Mouse (Mus musculus): ENCODE measurements around the gene P2ry12. TPM values are rescaled to one million over a fixed set of nuclear protein-coding genes. Genes with fewer than 3 reads are reported as not detected.

The P2ry12 gene
- total and polyA plus RNA-seq, 3 experiments, result 1.6 to 2.7 (median 1.9) TPM

- no peak for DNase-seq
Measured at GRCm38 (mm10) chr3:59230912-59231311, 31.8 kb downstream of the P2ry12 start.

DNA sequence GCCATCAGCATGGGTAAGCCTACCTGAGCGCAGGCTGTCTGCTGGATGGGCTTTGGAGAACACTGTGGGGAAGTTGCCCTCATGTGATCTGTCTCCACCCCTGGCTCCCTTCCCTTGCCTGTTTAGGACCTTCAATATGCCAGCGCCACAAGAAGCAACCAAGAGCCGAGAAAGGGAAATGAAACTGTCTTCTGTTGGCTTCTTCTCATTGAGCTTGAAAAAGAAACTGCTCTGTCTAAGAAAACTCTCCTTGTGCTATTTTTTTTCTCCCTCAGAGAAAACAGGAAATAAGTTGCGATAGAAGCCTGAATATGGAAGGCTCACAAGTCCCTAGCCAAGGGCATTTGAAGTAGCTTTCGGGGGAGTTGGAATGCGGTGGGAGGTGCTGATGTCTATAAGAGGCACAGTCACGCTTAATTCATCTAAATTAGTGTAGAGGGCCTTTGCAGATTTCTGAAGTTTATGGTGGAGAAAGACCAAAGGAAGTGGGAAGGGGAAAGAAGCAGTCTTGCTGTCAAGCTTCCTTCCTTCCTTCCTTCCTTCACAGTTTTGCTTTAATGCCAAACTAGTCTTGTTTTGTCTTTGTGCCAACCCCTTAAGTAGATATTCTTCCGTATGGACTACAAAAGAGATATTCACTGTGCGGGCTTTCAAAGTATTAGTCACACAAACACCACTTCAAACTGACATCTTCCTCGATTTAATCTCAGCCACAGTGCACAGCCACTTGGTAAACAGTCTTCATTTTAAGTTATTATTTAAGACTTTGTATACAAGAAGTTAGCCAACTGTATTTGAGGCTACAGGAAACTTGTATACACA lies 33.7 kb downstream of the P2ry12 start:
- peak; percentile 20 for DNase-seq

GRCm38 (mm10) chr3:59227696-59228095 lies 35.0 kb downstream of the P2ry12 start:
- no peak for DNase-seq

GRCm38 (mm10) chr3:59225411-59225810 lies 37.3 kb downstream of the P2ry12 start:
- DNase-seq, result no peak

DNA sequence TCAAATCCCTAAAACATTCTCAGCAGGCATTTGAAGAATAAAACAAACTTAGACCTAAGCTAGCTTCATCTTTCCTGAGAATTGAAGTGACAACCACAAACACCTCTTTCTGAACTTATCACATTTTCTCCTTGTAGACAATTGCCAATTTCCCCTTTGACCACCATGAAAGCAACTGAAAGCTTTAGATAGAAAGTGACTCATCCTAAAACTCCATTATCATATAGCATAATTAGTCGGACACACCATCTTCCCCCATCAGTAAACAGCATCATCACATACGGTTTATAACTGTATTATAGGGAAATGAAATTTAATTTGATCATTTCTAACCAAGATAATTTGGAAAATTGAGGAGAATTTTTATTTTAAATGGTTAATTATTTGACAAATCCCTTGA lies 40.4 kb downstream of the P2ry12 start:
- DNase-seq, result no peak

- no peak for DNase-seq
Measured at GRCm38 (mm10) chr3:59219326-59219725, 43.3 kb downstream of the P2ry12 start.

DNA sequence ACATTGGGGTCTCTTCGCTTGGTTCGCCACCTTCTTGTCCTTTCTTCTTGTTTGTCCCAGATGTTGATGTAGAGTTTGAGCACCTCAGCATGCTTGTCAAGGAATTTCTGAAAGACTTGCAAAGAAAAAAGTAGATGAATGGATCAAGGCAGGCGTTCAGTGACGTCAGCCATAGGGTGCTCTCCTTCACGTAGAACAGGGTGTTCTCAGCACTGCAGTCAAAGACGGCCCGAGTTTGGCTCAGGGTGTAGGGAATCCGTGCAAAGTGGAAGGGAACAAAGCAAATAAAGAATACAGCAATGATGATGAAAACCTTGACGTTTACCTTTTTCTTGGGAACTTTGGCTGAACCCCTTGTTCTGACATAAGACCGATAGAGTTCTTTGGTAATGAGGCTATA lies 45.5 kb downstream of the P2ry12 start:
- no peak for DNase-seq

DNA sequence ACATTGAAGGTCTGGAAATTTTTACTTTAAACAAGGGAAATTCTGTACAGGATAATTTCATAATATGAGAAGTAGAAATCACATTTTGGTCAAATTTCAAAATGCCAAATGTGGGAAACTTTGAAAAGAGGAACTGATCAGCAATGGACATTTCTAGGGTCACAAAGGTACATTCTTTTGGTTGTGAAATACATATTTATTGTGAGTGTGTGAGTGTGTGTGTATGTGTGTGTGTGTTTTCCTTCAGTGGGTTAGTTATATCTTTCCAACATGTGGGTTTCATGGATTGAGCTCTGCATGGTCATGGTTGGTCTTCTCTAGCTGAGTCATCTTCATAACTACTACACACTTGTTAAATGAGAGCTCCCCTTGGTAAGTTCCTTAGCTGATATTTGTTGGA lies 50.3 kb downstream of the P2ry12 start:
- no peak for DNase-seq

DNA sequence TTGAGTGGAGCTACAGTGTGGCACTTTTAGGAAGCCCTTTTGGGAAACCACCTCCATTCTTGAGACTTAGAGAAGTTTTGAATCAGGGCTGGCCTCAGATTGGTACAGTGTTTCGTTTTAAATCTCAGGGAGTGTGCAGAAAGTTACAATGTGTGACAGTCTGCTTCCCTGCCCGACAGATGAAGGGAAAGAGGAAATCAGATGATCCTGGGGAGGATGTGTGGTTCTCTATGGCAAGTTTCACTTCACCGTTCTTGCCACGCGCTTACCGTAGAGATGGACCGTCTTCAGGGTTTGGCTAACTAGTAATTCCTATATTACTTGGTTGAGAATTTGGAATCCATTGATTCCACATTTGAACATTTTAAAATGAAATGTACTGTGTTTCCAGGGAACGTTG lies 50.9 kb downstream of the P2ry12 start:
- DNase-seq, result no peak

- no peak for DNase-seq
Measured at GRCm38 (mm10) chr3:59210727-59211126, 51.9 kb downstream of the P2ry12 start, which contains the start of gene P2ry13. Gene P2ry13, minus strand, starts transcription at chr3:59210882.

GRCm38 (mm10) chr3:59210089-59210488 lies 52.6 kb downstream of the P2ry12 start:
- no peak for DNase-seq

- peak; percentile 16 for DNase-seq
Measured at GRCm38 (mm10) chr3:59208650-59209548, 53.8 kb downstream of the P2ry12 start.

- DNase-seq, result no peak
Measured at GRCm38 (mm10) chr3:59205941-59206340, 56.7 kb downstream of the P2ry12 start.

DNA sequence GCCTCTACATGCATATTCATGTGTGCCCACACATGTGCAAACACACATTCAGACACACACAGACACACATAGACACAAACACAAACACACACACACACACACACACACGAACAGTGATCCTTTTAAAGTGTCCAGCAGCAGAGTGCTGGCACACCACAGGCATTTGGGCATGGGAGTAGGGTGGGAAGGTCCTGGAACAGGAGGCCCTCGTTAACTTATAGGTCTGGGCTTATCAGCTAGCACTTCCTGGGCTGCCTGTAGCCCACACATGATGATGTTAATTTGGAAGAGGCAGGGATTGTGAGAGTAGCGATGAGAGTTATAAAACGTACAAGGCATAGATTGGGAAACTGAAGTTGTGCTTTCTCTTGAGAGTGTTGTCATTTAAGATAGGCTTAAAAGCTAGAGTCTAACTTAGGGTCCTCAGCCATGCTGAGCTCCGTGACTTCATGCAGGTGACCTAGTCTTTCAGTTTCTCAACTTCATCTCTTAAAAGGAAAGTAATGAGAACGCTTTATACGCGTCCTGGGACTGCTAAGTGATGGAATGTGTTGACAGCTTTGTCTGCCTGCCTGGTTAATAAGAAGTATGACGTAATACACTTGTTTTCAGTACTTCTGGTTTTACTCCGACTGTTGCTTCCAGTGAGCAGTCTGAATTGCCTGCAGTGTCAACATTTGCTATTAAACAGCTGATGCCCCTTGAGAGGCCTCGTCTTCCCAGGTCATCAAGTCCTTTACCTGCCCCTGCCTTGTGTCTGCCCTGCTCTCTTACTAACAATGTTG lies 57.8 kb downstream of the P2ry12 start:
- DNase-seq, result no peak

- no peak for DNase-seq
Measured at GRCm38 (mm10) chr3:59203802-59204520, 58.7 kb downstream of the P2ry12 start.

DNA sequence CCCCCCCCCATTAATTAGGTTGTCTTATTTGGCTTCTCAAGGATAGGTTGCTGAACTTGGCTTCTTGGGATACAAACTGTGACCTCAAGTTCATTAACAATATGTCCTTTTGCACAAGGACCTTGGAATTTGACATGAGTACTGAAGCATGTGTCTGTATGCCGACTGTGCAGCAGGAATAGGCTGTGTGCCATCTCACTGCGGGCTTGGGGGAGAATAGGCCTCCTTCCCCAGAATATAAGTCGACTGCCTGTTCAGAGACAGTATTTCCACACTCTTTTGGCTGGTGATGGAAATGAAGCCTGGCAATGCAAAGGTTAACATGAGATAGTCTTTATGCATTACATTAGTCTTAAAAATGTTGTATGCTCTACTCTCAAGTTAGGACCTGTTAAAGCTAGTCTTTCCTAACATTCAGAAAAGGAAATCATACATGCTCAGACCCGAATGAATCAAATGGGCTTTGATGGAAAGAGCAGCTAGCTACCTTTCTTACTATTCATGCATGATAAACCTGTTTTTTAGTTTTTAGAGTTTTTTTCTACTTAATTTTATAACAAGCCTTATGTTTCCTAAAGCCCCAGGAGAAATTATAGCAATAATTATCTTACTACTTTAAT lies 65.2 kb downstream of the P2ry12 start:
- no peak for DNase-seq

DNA sequence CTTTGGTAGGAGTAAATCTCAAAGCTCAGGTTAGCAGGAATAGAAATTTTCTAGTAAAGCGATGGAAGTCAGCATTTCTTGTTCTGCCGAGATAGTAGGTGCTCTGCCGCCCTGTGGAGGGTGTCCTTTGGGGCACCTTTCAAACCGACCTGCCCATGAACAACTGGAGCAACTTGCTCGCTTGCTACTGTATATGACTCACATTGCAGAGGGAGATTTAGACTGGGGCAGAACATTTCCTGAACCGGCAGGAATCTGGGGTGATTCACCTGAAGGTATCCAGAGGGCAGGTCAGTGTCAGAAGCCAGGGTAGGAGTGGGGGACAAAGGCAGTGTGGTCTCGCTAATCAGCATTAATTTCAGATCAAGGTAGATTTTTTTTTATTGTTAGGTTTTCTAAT lies 67.7 kb downstream of the P2ry12 start, which contains the start of gene Gpr87:
Gene Gpr87 (minus strand): TSS at position 167 of the 400 bp plus-strand sequence.
- no peak for DNase-seq

- no peak for DNase-seq
Measured at GRCm38 (mm10) chr3:59194099-59194498, 68.6 kb downstream of the P2ry12 start.

DNA sequence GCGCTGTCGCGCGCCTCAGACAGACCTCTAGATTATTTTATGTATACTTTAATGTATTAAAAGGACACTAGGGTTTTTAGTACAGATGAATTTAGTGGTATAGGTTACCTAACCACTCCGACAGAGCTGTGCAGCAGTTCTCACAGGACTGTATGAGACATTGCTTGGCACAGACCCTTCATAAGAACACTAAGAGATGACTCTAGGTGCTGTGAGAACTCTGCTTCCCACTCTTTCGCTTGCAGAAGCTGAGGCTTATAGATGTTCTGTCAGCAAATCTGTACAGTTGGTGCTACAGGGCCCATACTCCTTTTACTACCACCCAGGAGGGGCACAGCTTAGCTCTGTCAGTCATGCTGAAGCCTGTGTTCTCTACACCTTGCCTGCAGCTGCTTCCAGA lies 71.0 kb downstream of the P2ry12 start:
- no peak for DNase-seq

- no peak for DNase-seq
Measured at GRCm38 (mm10) chr3:59187336-59187735, 75.3 kb downstream of the P2ry12 start.

- no peak for DNase-seq
Measured at GRCm38 (mm10) chr3:59185662-59186061, 77.0 kb downstream of the P2ry12 start.

All from adrenal gland, adult 2 months (tissue).